Mouse (Mus musculus): ENCODE measurements at regions not wholly inside any gene's neighbourhood (a gene's known extent, or its start where the extent isn't known, plus 50 kb on each side); places are given as distances from the start of the nearest gene placed in this dataset.

DNA sequence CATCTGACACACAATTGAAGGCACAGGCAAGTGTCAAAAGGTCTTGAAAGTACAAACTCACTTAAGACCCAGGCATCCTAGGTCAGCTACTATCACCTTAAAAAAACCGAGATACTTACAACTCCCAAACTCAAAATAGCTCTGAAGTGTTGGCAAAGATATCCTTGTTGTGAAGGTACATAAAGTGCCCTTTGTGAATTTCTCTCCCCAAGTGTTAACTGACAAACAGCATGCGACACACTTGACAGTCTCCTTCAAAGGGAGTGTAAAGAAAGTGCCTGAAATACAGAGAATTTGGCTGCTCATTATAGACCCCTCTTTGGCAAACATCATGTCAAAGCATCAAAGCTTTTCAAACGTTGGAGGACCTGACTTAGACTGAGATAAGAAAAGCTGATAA is 2634.2 kb downstream of the 9330182O14Rik start:
- DNase-seq (ENCODE audit: low spot score in 2 of 2), result no peak

DNA sequence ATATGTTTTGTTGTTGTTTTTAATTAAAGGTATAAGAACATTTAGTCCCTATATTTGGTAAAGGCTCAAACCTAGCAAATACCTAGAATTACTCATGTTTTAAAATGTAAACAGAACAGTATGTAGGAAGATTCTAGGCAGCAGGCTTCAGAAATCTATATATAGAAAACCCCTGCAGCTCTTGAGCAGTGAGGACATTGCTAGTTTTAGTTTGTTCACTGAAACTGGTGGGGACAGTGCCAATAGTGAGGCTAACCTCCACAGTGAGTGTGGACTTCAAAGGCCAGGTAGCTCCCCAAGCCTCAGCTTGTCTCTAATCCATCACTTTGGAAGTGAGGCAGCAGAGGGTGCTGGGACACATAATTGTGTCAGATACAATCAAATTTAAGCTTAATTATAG is 2645.7 kb downstream of the 9330182O14Rik start:
- no peak for DNase-seq (ENCODE audit: low spot score in 2 of 2)

DNA sequence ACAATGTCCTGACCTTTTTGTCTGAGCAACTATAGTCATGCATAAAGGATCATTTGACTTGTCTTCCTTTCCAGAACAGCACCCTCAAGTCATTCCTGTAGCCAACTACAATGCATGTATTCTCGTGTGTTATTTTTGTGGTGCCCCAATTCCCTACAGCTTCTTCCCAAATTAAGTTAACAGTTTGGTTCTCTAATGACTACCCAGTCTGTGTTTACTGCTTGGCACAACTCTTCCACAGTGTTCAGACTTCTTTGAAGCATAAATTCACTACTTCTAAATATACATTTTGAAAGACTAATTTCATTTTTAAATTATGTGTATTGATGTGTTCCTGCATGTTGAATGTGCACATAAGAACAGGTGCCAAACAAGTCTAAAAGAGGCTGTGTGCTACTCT is 2667.1 kb downstream of the 9330182O14Rik start:
- DNase-seq (ENCODE audit: low spot score in 2 of 2), result no peak

DNA sequence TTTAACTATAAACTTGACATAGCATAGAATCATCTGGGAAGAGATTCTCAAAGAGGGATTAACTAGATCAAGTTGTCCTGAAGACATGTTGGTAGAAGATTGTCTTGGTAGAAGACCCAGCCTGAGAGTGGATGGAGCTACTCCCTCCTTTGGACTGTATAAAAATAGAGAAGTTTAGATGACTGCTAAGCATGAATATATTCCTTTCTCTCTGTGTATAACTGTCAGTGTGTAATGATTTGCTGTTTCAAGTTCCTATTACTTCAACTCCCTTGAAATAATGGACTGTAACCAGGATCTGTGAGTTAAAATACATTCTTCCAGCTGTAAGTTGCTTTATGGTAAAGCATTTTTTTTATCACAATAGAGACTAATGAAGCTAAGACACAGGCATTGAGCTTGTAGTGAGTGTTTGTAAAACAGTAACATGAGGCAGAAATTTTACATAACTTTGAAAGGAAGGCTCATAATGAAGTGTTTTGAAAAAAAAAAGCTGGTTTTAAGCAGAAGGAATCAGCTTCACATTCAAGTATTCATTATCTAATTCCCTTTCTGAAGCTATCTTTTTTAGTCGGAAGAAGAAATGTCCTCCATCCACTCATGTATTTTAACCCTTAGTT is 2676.8 kb downstream of the 9330182O14Rik start:
- DNase-seq (ENCODE audit: low spot score in 2 of 2), result no peak

DNA sequence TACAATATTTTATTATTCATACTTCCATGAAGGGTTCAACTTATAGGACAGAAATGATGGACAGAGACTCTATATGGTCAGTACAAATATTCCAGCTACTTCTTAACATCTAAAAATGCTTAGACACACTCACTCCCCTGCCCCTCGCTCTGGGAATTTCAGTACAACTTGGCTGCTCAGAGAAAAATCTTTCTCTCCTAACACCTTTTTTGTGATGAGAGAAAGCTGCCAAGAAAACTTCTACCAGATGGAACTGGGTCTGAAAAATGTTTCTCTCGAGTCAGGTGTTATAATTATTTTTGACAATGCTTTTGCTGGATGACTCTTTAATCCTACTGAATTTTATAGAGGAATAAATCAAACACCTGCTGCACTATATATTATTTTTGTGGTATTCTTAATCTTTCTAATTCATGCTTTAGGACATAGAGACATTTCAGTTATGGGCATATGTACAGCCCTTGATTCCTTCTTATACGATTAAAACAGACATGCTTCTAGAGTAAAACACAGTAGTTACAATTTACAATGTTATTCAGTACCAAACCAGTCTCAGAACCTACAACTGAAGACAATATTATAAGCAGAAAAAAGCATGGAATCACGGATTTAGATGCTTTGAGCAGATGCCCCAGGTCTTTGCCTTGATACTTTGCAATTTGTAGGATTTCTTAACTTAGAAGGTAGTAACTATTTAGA is 2681.0 kb downstream of the 9330182O14Rik start:
- DNase-seq (ENCODE audit: low spot score in 2 of 2), result no peak

DNA sequence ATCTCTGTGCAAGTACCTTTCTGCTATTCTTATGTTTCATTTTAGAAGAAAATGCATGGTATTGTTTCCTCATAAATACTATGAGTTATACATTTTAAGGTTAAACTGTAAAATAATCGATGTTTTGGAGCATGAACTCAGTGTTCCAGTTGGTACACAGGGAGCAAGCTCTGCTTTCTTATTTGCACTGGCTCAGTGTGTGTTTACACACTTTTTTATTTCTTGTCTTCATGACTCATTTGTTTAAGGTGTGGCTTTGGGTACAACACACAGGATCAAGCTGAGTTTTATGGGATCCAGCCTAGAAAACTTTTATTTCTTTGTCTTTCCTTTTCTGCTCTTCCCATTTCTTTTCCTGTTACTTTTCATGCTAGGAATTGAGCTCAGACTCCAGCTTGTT is 2704.7 kb downstream of the 9330182O14Rik start:
- DNase-seq (ENCODE audit: low spot score in 2 of 2), result no peak

DNA sequence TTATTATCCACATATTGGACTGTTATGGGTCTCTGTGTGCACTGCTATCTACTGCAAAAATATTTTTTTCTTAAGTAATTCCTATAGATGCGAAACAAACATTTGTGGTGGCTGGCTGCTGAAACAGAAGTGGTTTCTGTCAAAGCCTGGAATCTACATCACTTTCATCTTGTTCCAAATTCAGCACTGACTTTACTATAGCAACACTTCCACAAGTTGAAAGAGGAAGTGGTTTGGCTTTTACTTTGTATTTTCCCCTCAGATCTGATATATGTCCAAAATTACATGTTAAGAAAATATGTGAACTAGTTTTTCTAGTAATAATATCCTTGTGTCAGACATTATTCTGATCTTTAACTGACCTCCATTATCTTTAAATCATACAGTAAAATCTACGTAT is 2715.8 kb downstream of the 9330182O14Rik start:
- DNase-seq (ENCODE audit: low spot score in 2 of 2), result no peak

DNA sequence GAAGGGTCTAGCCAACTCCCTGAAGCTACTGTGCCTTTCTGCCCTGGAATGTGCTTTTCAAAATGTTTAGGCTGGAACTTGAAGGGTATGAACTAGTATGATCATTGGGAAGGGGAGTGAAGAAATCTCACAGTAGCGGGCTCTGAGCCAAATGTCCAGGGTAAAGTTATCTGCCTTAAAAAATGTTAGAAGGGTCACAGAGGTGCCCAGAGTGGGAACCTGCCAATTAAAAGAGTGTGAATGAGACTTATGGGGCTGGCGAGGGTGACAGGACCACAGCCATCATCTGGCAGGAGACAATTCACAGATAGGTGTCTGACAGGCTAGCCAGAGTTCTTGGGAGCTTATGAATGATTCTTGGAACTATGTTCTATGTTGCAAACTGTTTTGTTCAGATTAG is 2738.3 kb downstream of the 9330182O14Rik start:
- DNase-seq (ENCODE audit: low spot score in 2 of 2), result no peak

DNA sequence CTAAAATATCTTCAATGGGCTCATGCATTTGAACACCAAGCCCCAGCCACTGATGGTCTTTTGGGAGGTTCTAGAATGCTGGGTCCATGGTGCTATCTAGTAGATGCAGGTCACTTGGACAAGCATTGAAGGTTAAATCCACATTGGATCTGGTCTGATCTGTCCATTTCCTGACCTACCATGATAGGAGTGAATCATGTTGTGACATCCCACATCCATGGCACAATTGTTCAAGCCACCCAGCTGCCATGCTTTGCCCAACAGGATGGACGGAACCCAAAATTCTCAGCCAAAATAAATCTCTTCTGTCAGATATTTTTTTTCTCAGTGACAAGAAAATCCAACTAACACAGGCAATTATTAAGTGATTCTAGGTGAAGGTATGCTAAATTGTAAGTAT is 2760.4 kb downstream of the 9330182O14Rik start:
- no peak for DNase-seq (ENCODE audit: low spot score in 2 of 2)

DNA sequence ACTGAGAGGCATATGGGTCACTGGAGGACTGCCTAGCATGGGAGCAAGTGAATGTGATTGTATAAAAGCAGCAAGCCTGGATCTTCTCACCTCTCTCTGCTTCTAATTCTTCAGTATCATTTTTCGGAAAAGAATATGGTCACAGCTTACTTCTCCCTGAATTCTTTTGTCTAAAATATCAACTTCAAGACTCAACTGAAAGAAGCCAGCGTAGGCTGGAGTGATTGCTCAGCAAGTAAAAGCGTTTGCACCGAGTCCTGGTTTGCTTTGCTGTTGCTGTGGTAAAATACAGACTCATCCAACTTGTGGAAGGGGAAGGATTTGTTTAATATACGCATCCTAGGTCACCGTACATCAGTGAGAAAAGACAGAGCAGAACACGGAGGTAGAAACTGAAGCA is 2765.9 kb downstream of the 9330182O14Rik start:
- DNase-seq (ENCODE audit: low spot score in 2 of 2), result no peak

DNA sequence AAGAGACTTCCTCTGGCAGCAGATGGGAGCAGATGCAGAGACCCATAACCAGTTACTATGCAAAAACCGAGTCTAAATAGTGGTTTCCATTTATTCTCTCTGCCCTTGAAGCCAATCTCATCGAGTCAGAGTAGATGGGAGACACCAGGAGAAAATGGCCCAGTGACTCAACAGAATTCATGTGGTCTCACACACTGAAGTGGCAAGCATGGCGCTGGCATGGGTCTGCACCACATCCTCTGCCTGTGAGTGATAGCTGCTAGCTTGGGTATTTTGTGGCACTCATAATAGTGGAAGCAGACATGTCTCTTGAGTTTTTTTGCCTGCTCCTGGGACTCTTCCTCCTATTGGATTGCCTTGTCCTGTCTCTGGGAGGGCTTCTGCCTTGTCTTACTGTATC is 2767.6 kb downstream of the 9330182O14Rik start:
- DNase-seq (ENCODE audit: low spot score in 2 of 2), result no peak

DNA sequence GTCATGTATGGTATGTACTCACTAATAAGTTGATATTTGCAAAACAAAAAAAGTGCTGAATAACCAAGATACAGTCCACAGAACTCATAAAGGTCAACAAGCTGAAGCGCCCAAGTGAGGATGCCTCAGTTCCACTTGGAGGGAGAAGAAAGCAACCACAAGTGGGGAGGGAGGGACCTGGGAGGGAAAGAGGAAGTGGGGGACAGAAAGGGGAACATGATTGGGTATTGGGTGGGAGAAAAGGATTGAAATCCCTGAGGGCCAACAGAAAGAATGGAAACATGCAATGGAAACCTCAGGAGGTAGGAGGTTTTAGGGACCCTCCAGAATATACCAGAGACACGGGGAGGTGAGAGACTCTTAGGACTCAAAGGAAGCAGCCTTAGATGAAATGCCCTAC is 2777.2 kb downstream of the 9330182O14Rik start:
- no peak for DNase-seq (ENCODE audit: low spot score in 2 of 2)

DNA sequence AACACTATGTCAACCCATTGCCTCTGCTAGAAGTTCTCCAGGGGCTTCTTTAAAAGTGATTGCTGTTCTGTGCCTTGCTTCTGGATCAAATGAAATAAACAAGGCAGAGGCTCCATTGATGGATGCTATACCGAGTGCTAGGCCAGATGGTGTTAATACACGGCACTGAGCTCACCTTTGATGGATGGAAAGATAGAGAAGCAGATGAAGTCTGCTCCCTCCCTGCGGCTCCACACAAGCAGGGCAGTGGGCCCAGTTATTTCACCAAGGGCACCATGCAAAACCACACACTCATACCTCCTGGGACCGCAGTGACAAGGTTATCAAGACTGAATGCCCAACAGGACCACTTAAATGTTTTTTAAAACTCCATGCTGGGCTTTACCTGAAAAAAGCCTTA is 2778.7 kb downstream of the 9330182O14Rik start:
- no peak for DNase-seq (ENCODE audit: low spot score in 2 of 2)

DNA sequence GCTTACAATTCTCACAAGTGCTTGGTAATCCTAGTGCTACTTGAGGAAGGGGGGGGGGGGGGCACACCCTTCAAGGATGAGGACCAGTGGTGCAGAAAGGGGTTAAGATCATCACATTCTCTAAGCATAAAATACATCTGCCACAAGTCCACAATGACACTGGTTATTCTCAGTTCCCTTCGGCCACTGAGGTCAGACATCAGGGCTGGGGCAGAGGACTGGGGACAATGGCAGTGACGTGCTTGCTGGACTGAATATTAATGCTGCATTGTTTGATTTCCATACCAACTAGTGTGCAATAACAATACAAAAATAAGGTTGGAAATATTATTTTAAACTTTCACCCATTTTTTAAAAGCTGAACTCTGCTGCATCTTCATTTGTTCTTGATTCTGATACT is 2779.1 kb downstream of the 9330182O14Rik start:
- DNase-seq (ENCODE audit: low spot score in 2 of 2), result no peak

DNA sequence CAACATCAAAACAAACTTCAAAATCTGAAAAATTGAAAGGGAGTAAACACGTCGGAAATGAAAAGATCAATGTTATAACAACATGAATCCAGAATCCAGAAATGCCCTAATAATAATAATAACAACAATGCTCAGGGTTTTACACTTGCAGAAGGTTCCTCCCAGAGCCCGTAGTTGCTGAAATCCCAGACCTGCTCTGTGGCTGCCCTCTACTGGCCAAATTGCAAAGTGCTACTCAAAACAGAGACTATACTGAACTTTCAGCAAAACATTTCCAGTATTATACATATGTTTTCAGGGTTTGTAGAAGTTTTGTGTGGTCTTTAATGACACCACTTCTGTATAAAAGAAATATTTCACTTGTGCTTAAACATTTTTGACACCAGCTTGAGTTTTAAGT is 2779.9 kb downstream of the 9330182O14Rik start:
- peak in 1 of 2 experiments; percentile 78 for DNase-seq (ENCODE audit: low spot score in 2 of 2)

DNA sequence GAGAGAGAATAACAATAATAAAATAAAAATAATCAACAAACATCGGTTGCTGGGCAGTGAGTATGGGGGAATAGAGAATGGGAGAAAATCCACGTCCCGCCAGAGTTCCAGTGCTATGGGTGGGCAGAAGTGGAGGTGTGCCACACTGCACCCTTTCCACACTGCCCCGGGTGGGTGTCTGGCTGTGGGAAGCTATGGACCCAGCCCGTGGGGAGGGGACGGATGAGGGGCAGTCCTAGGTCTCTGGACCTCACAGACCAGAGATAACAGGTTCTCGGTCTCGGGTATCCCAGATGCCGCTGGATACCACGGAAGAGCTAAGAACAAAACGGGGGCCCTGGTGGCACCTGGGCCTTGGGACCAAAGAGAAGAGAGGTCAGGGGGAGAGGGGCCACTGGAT is 2781.0 kb downstream of the 9330182O14Rik start:
- DNase-seq (ENCODE audit: low spot score in 2 of 2), result no peak

DNA sequence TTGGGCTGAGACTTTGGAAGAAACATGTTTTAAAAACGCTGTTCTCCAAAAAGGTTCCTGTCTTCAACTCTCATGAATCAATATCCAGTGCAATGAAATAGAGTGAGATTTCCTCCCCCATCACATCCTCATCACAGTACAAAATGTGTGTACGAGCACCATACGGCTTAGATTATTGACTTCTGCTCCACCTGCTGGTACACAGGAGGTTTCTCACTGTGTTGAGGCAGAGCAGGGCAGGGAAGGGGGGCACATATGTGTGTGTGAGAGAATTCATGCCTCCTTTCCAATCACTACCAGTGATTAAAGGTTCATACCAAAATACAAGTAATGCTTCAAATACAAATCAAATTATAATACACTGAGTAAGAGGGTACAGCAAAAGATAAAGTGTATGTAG is 2787.5 kb downstream of the 9330182O14Rik start:
- DNase-seq (ENCODE audit: low spot score in 2 of 2), result no peak

DNA sequence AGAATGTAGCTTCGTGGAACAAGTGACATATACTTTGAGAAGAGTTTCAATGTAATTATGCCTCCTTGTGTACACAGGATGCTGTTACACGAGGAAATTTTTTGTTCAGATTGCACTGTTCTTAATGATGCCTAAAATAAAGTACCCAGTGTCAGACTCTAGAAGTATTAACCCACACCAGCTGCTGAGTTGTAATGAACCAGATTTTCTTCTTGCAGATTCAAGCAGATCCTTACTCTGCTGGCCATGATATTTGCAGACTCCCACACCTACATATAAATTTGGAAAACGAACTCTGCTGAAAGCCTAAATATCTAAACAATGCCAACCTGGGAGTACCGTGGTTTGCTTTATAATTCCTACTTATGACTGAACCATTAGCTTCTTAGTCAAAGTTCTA is 2794.2 kb downstream of the 9330182O14Rik start:
- DNase-seq (ENCODE audit: low spot score in 2 of 2), result no peak

DNA sequence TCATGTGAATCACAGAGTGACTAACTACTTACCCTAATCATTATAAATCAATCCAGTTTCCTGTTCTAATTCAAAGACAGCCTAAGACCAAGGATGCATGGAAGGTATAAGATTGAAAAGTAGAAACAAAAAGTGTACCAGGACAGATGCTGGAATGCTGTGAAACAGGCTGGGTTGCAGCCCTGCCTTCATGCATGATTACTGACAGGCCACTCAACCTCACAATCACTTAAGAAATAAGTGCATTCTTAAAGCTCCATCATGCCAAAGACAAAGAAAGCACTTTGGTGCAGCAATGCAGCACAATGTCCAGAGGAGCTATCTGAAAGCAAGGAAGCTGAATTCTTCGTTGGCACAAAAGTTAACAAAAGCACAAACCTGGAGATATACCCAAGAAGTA is 2810.4 kb downstream of the 9330182O14Rik start:
- DNase-seq (ENCODE audit: low spot score in 2 of 2), result no peak

DNA sequence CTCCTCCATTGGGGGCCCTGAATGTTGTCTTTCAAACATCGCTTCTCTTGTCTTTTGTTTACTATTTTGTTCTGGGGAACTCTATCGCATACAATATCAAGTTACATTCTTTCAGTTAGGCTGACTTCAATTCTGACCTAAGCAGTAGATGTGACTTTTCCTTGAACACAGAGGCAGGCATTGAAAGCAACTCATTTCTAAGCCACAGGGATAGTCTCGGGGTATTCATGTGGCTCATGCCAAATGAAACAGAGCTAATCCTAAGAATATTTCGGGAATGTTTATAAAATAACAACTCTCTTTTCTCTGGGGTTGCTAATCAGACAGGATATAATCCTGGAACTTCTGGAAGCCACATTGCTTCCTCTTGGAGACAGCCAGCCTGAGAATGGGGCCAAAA is 2821.0 kb downstream of the 9330182O14Rik start:
- DNase-seq (ENCODE audit: low spot score in 2 of 2), result no peak

DNA sequence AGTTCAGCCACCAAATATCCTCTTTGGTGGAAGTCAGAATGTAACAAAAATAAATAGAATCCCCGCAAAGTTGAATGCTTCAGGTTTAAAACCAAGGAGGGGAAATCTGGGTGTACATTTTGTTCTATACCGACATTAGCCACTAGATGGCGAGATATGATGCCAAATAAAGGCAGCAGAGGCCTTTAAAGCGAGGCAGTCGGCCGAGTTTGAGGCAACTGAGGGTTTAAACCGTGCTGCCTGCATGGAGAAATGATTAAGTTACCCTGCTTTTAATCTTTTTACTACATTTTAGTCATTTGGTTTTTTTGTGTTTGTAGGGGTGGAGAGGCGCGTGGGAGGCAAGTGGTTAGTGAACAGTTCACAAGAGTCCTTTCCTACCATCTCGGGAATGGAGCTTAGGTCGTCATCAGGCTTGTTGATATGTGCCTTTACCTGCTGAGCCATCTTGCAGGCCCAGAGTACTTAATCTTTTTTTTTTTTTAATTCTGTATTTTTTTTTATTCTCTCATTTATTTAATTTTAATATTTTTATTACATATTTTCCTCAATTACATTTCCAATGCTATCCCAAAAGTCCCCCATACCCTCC is 2828.7 kb downstream of the 9330182O14Rik start:
- DNase-seq (ENCODE audit: low spot score in 2 of 2), result peak; percentile 10 to 43

DNA sequence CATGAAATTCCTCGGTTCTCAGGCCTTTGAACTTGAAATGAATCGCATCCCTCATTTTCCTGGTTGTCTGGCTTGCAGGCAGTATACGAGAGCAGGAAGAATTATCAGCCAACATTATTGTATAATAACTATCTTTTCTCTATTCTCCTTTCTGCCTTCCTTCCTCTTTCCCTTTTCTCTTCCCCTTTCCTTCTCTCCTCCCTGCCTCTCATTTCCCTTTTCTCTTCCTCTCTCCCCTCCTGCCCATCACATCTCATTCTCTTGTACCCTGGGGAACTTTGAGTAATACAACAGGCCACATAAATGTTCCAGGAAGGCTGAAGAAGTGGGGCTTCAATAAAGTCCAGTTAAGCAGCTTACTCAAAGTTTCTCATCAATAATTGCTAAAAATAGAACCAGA is 2831.1 kb downstream of the 9330182O14Rik start:
- DNase-seq (ENCODE audit: low spot score in 2 of 2), result no peak
